Mouse (Mus musculus) liver, postnatal 0 days (tissue): ENCODE measurements around the gene Dpp3. TPM values are rescaled to one million over a fixed set of nuclear protein-coding genes. Genes with fewer than 3 reads are reported as not detected.
"Not testable (repeated sequence)": the region's sequence is repeated elsewhere in the genome, so short reads cannot be mapped to it uniquely, and the experiment has no call there.

Experiments used
- ATAC-seq: fragments of 200-750 bp; cut with Nextera tagmentation; 2 replicates; pipeline ENCODE4 v1.8.0; 2017; ENCODE audit warnings: mild to moderate bottlenecking, moderate library complexity
- DNase-seq: peaks from one replicate; pipeline ENCODE4 v3.0.0-alpha.2; 2016
- H3K27ac ChIP-seq: fragments of 300-500 bp; sonication (generic); 2 replicates; pipeline ENCODE4 v1.5.1; 2014; ENCODE audit warnings: antibody characterized with exemption, moderate library complexity, mild to moderate bottlenecking, low read depth
- H3K27me3 ChIP-seq: fragments of 300-500 bp; sonication (generic); 2 replicates; pipeline ENCODE4 v1.6.1; 2014; ENCODE audit warnings: low read length, control low read depth, mixed read lengths; ENCODE audit not compliant: insufficient read depth
- H3K36me3 ChIP-seq: fragments of 300-500 bp; sonication (generic); replicated peaks from 2 replicates; pipeline ENCODE4 v1.6.1; 2014; ENCODE audit warnings: mild to moderate bottlenecking, control low read depth, low read length, moderate library complexity, mixed read lengths; ENCODE audit not compliant: insufficient read depth
- H3K4me1 ChIP-seq: fragments of 300-500 bp; sonication (generic); 2 replicates; pipeline ENCODE4 v1.6.1; 2014; ENCODE audit warnings: antibody characterized with exemption, mild to moderate bottlenecking, control low read depth; ENCODE audit not compliant: insufficient read depth
- H3K4me2 ChIP-seq: fragments of 300-500 bp; sonication (generic); 2 replicates; pipeline ENCODE4 v1.6.1; 2014; ENCODE audit warnings: low read depth, mild to moderate bottlenecking, low read length, moderate library complexity, mixed read lengths
- H3K4me3 ChIP-seq: fragments of 300-500 bp; sonication (generic); 2 replicates; pipeline ENCODE4 v1.5.1; 2014; ENCODE audit warnings: low read depth, low read length
- H3K9ac ChIP-seq: fragments of 300-500 bp; sonication (generic); replicated peaks from 2 replicates; pipeline ENCODE4 v1.6.1; 2014; ENCODE audit warnings: mild to moderate bottlenecking, moderate library complexity
- H3K9me3 ChIP-seq: fragments of 300-500 bp; sonication (generic); 2 replicates; pipeline ENCODE4 v1.6.1; 2016; ENCODE audit warnings: mild to moderate bottlenecking, control low read depth, low read length, mixed read lengths
- CTCF ChIP-seq: sonication (generic); IDR thresholded peaks from 2 replicates; pipeline ENCODE4 v1.5.1; 2016; ENCODE audit warnings: antibody characterized with exemption, low read depth
- EP300 ChIP-seq: IDR thresholded peaks from 2 replicates; pipeline ENCODE4 v1.6.1; 2016; ENCODE audit warnings: antibody characterized with exemption, low read depth, mild to moderate bottlenecking
- WGBS: fragments of 180-500 bp; shearing (Covaris S2); extraction: QIAGEN DNeasy Blood & Tissue Kit; methylation state at CpG from one replicate; pipeline ENCODE4 v1.1.7; 2014; ENCODE audit not compliant: insufficient replicate concordance; 5-methylcytosine and 5-hydroxymethylcytosine counted together
- polyA plus RNA-seq: library from polyadenylated mRNA; unstranded; fragments of >200 nt; fragmentation: Nextera tagmentation; extraction: Ambion mirVana; gene quantifications from 2 replicates; pipeline ENCODE4 v1.2.1, GENCODE M21; 2015

Gene Dpp3
- polyA plus RNA-seq, 1 experiment from 2014 or later: 30.6 TPM

GRCm38 (mm10) chr19:4879324-4879703 is 48.8 kb downstream of the Dpp3 start:
- peaks cover 10% of the 10 kb centered on the region for H3K36me3 ChIP-seq
- no peak for ATAC-seq
- peak overlapping the region; percentile 97 for H3K4me3 ChIP-seq
- H3K4me2 ChIP-seq: peak overlapping the region; percentile 95
- TF ChIP-seq EP300 (no peak), CTCF (no peak)
- 54% methylated on average over 10 of the region's 10 CpGs for WGBS
- peaks cover 18% of the 10 kb centered on the region for H3K4me1 ChIP-seq
- H3K27ac ChIP-seq: no peak overlapping the region
- no peaks in the 10 kb centered on the region for H3K9me3 ChIP-seq
- H3K27me3 ChIP-seq: 0 out of 2 replicates have a peak, but pooled peaks cover 5% of the 10 kb centered on the region
- H3K9ac ChIP-seq: peak overlapping the region; percentile 96
- DNase-seq: no peak

GRCm38 (mm10) chr19:4878405-4879323 is 49.4 kb downstream of the Dpp3 start, which contains the start of gene Zdhhc24:
Gene Zdhhc24 (plus strand): TSS chr19:4878668.
- peaks cover 17% of the 10 kb centered on the region for H3K4me1 ChIP-seq
- peak; percentile 100 for ATAC-seq
- no peaks in the 10 kb centered on the region for H3K9me3 ChIP-seq
- peak within 1 kb of the TSS; percentile 95 for H3K4me2 ChIP-seq
- 1% methylated on average over 52 of the region's 52 CpGs for WGBS
- peak within 1 kb of the TSS; percentile 75 for H3K27ac ChIP-seq
- no peak for TF ChIP-seq EP300
- TF ChIP-seq CTCF: no peak
- peak within 1 kb of the TSS; percentile 96 for H3K9ac ChIP-seq
- H3K36me3 ChIP-seq: peaks cover 10% of the 10 kb centered on the region
- peak within 1 kb of the TSS; percentile 97 for H3K4me3 ChIP-seq
- H3K27me3 ChIP-seq: 0 out of 2 replicates have a peak, but pooled peaks cover 5% of the 10 kb centered on the region
- DNase-seq: peak; percentile 96

- H3K4me2 ChIP-seq: peak within 1 kb of the TSS; percentile 95
- DNase-seq: no peak
- ATAC-seq: no peak
- peaks cover 16% of the 10 kb centered on the region for H3K4me1 ChIP-seq
- no peaks in the 10 kb centered on the region for H3K9me3 ChIP-seq
- H3K9ac ChIP-seq: peak within 1 kb of the TSS; percentile 96
- 8% methylated on average over 17 of the region's 17 CpGs for WGBS
- TF ChIP-seq EP300: no peak
- TF ChIP-seq CTCF: no peak
- H3K27me3 ChIP-seq: 0 out of 2 replicates have a peak, but pooled peaks cover 5% of the 10 kb centered on the region
- H3K4me3 ChIP-seq: peak within 1 kb of the TSS; percentile 97
- H3K27ac ChIP-seq: peak within 1 kb of the TSS; percentile 75
- peaks cover 10% of the 10 kb centered on the region for H3K36me3 ChIP-seq
Measured at GRCm38 (mm10) chr19:4877785-4878184, 50.3 kb downstream of the Dpp3 start, which contains the start of gene Actn3. Gene Actn3 (minus strand): TSS chr19:4877909.

- Histone ChIP-seq H3K4me2 (no peak overlapping the region), H3K27me3 (0 out of 2 replicates have a peak, but pooled peaks cover 5% of the 10 kb centered on the region), H3K9ac (no peak overlapping the region), H3K27ac (no peak overlapping the region), H3K9me3 (no peaks in the 10 kb centered on the region), H3K36me3 (peaks cover 6% of the 10 kb centered on the region), H3K4me3 (no peak overlapping the region), H3K4me1 (peaks cover 16% of the 10 kb centered on the region)
- no peak for ATAC-seq
- WGBS: 85% methylated on average over 3 of the region's 3 CpGs
- no peak for TF ChIP-seq CTCF
- no peak for TF ChIP-seq EP300
- no peak for DNase-seq
Measured at GRCm38 (mm10) chr19:4876755-4877154, 51.3 kb downstream of the Dpp3 start.

- ATAC-seq: no peak
- H3K4me3 ChIP-seq: no peak overlapping the region
Measured at GRCm38 (mm10) chr19:4876241-4876640, 51.8 kb downstream of the Dpp3 start.

GRCm38 (mm10) chr19:4874613-4875012 is 53.5 kb downstream of the Dpp3 start:
- H3K9me3 ChIP-seq, H3K9ac ChIP-seq, ATAC-seq, H3K4me2 ChIP-seq, H3K27ac ChIP-seq, H3K27me3 ChIP-seq, H3K4me3 ChIP-seq, H3K36me3 ChIP-seq, DNase-seq: not testable (repeated sequence)
- WGBS: 67% methylated on average over 1 of the region's 1 CpGs
- H3K4me1 ChIP-seq: peaks cover 12% of the 10 kb centered on the region

More at GRCm38 (mm10) chr19:4876241-4876640, 51.8 kb downstream of the Dpp3 start:
- no peak overlapping the region for H3K9ac ChIP-seq
- H3K4me1 ChIP-seq: peaks cover 16% of the 10 kb centered on the region
- TF ChIP-seq EP300 (no peak), CTCF (no peak)
- peaks cover 6% of the 10 kb centered on the region for H3K36me3 ChIP-seq
- WGBS: 72% methylated on average over 3 of the region's 4 CpGs
- no peak overlapping the region for H3K4me2 ChIP-seq
- no peak overlapping the region for H3K27ac ChIP-seq
- DNase-seq: no peak
- 0 out of 2 replicates have a peak, but pooled peaks cover 5% of the 10 kb centered on the region for H3K27me3 ChIP-seq
- no peaks in the 10 kb centered on the region for H3K9me3 ChIP-seq
